Mouse (Mus musculus): Measurements from ENCODE around the gene Fanca. TPM values are rescaled to one million over a fixed set of nuclear protein-coding genes. Genes with fewer than 3 reads are reported as not detected.
A peak's percentile ranks its signal among the peaks of the same experiment; 100 is the strongest.
"Not testable (repeated sequence)": the region's sequence is repeated elsewhere in the genome, so short reads cannot be mapped to it uniquely, and the experiment has no call there.

The Fanca gene
- polyA plus RNA-seq, 1 experiment from 2014 or later, result 29.8 TPM

DNA sequence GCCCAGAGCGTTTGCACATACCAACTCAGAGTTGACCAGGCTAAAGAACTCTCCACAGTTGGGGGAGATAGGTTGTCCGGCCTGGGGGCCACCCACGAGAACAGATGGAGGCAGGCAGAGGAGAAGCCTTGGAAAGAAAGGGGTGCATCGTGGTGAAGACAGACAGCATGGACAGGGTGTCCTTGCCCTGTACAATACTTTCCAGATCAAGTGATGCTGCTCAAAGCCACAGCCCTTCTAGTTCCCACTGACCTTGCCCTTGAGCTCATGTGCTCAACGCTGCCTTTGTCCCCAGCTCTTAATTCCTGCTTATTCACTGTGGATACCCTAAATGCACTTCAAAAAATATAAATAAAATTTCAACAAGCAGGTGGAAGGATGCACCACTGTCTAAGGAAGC is 43.9 kb downstream of the Fanca start:
- DNase-seq (ENCODE audit: low spot score), result no peak

DNA sequence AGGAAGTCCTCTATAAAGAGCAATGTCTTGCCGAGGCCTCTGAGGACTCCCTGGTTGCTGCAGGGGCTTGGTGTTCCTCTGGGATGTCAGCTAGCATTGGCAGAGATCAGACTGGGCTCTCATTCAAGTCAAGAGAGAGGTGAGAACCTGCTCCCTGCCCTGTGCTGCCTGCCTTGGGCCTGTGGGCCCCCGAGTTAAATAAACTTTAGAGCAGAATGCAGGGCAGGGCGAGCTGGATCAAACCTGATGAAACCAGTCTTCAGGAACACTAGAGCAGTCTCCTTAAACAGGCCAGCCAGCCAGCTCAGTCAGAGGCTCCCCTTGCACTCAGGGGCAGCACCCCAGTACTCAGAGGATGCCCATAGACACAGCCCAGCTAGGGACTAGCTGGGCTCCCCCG is 46.5 kb downstream of the Fanca start:
- Histone ChIP-seq H3K4me3 (ENCODE audit: low read depth, low read length) (no peak overlapping the region), H3K9me3 (ENCODE audit: control insufficient read depth, low read length) (no peaks in the 10 kb centered on the region), H3K9ac (ENCODE audit: low read length) (no peak overlapping the region), H3K4me1 (replicated peaks; ENCODE audit: control insufficient read depth, insufficient read depth, low read length) (no peaks in the 10 kb centered on the region), H3K36me3 (ENCODE audit: control insufficient read depth, insufficient read depth, low read length) (peaks cover 47% of the 10 kb centered on the region), H3K4me2 (ENCODE audit: low read length) (no peak overlapping the region), H3K27me3 (replicated peaks; ENCODE audit: control insufficient read depth, insufficient read depth, low read length) (no peaks in the 10 kb centered on the region), H3K27ac (ENCODE audit: low read depth) (no peak overlapping the region)
- 69% methylated on average over 4 of the region's 4 CpGs for WGBS
- DNase-seq (ENCODE audit: low spot score), result no peak
- ATAC-seq (replicated peaks; ENCODE audit: low FRiP score, low TSS enrichment, low read depth), result no peak

More for the DNA sequence above, 43.9 kb downstream of the Fanca start:
- H3K27me3 ChIP-seq (replicated peaks; ENCODE audit: control insufficient read depth, insufficient read depth, low read length), result no peaks in the 10 kb centered on the region
- H3K9me3 ChIP-seq (ENCODE audit: control insufficient read depth, low read length), result no peaks in the 10 kb centered on the region
- ATAC-seq (replicated peaks; ENCODE audit: low FRiP score, low TSS enrichment, low read depth), result no peak
- H3K9ac ChIP-seq (ENCODE audit: low read length), result no peak overlapping the region
- H3K27ac ChIP-seq (ENCODE audit: low read depth), result no peak overlapping the region
- WGBS, result 76% methylated on average over 5 of the region's 5 CpGs
- no peaks in the 10 kb centered on the region for H3K4me1 ChIP-seq (replicated peaks; ENCODE audit: control insufficient read depth, insufficient read depth, low read length)
- H3K4me3 ChIP-seq (ENCODE audit: low read depth, low read length), result no peak overlapping the region
- H3K36me3 ChIP-seq (ENCODE audit: control insufficient read depth, insufficient read depth, low read length), result peaks cover 25% of the 10 kb centered on the region
- no peak overlapping the region for H3K4me2 ChIP-seq (ENCODE audit: low read length)

DNA sequence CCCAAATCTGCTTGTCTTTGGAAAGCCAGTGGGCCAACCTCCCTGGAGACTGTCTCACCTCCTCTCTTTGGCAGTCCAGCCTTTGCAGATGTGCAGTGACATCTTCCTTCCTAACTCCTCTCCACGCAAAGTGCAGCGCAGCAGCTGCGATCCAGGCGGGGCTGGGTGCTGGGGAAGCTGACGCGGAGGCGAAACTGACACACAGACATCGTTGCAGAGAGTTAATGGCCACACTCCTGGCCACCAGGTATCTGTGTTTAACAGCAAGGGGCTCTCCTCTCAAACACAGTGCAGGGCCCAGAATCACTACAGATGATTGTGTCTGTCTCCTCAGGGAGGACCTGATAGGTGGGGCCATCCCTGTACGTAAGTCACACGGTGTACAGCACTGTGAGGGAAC is 47.2 kb downstream of the Fanca start:
- ATAC-seq (replicated peaks; ENCODE audit: low FRiP score, low TSS enrichment, low read depth) (no peak), DNase-seq (ENCODE audit: low spot score) (no peak)
- Histone ChIP-seq H3K4me3 (ENCODE audit: low read depth, low read length) (no peak overlapping the region), H3K36me3 (ENCODE audit: control insufficient read depth, insufficient read depth, low read length) (peaks cover 52% of the 10 kb centered on the region), H3K27ac (ENCODE audit: low read depth) (no peak overlapping the region), H3K9ac (ENCODE audit: low read length) (no peak overlapping the region), H3K4me2 (ENCODE audit: low read length) (no peak overlapping the region), H3K4me1 (replicated peaks; ENCODE audit: control insufficient read depth, insufficient read depth, low read length) (no peaks in the 10 kb centered on the region), H3K9me3 (ENCODE audit: control insufficient read depth, low read length) (no peaks in the 10 kb centered on the region), H3K27me3 (replicated peaks; ENCODE audit: control insufficient read depth, insufficient read depth, low read length) (no peaks in the 10 kb centered on the region)
- WGBS, result 89% methylated on average over 10 of the region's 10 CpGs

DNA sequence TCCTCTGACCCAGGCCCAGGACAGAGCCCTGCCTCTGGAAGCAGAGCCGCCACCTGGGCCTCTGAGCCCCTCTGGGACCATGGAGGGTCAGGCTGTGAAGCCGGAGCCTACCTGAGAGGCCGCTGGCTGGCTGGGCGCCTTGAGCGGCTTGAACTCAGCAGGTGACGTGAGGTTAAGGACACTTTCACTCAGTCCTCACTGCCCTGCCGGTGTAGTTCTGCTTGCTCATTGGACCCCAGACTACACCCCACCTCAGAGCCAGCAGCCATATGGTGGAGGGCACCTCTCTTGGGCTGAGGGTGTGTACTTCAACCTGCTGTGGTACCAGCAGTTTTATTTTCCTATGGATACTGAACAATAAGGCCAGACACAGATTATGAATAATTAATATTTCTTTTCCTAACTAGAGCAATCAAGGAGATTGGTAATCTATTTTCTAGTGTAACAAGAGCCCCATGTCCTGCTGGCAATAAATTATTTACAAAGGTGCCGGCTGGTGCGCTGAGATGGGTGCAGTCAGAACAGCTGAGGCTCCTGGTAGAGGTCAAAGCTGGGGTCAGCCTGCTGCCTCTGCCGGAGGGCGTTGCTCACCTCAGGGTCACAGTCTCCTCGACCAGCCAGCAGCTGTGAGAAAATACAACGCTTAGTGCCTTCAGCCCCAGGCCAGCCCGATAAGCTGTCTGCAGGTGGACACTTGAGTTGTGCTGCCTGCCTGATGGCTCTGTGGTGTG is 50.3 kb downstream of the Fanca start:
- H3K36me3 ChIP-seq (ENCODE audit: control insufficient read depth, insufficient read depth, low read length), result peaks cover 77% of the 10 kb centered on the region
- DNase-seq (ENCODE audit: low spot score), result no peak
- H3K9ac ChIP-seq (ENCODE audit: low read length), result no peak overlapping the region
- ATAC-seq (replicated peaks; ENCODE audit: low FRiP score, low TSS enrichment, low read depth), result no peak
- H3K9me3 ChIP-seq (ENCODE audit: control insufficient read depth, low read length), result no peaks in the 10 kb centered on the region
- WGBS, result 70% methylated on average over 14 of the region's 14 CpGs
- no peak overlapping the region for H3K4me3 ChIP-seq (ENCODE audit: low read depth, low read length)
- H3K27me3 ChIP-seq (replicated peaks; ENCODE audit: control insufficient read depth, insufficient read depth, low read length), result no peaks in the 10 kb centered on the region
- no peaks in the 10 kb centered on the region for H3K4me1 ChIP-seq (replicated peaks; ENCODE audit: control insufficient read depth, insufficient read depth, low read length)
- H3K27ac ChIP-seq (ENCODE audit: low read depth), result no peak overlapping the region
- no peak overlapping the region for H3K4me2 ChIP-seq (ENCODE audit: low read length)

DNA sequence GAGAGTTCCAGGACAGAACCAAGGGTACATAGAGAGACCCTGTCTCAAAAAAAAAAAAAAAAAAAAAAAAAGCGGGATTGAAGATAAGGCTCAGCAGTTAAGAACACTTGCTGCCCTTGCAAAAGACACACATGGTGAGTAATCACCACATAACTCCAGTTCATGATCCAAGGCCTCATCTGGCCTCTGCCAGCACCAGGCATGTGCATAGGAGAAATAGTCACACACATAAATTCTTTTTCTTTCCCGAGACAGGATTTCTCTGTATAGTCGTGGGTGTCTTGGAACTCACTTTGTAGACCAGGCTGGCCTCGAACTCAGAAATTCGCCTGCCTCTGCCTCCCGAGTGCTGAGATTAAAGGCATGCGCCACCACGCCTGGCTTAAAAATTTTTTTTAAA is 60.8 kb downstream of the Fanca start:
- Histone ChIP-seq H3K36me3 (ENCODE audit: control insufficient read depth, insufficient read depth, low read length) (peaks cover 56% of the 10 kb centered on the region), H3K4me1 (replicated peaks; ENCODE audit: control insufficient read depth, insufficient read depth, low read length) (peaks cover 18% of the 10 kb centered on the region)
- not testable (repeated sequence) for DNase-seq (ENCODE audit: low spot score); H3K27me3 ChIP-seq (replicated peaks; ENCODE audit: control insufficient read depth, insufficient read depth, low read length); H3K27ac ChIP-seq (ENCODE audit: low read depth); H3K4me2 ChIP-seq (ENCODE audit: low read length); ATAC-seq (replicated peaks; ENCODE audit: low FRiP score, low TSS enrichment, low read depth); H3K9ac ChIP-seq (ENCODE audit: low read length); H3K4me3 ChIP-seq (ENCODE audit: low read depth, low read length); H3K9me3 ChIP-seq (ENCODE audit: control insufficient read depth, low read length)
- WGBS, result 89% methylated on average over 8 of the region's 8 CpGs

DNA sequence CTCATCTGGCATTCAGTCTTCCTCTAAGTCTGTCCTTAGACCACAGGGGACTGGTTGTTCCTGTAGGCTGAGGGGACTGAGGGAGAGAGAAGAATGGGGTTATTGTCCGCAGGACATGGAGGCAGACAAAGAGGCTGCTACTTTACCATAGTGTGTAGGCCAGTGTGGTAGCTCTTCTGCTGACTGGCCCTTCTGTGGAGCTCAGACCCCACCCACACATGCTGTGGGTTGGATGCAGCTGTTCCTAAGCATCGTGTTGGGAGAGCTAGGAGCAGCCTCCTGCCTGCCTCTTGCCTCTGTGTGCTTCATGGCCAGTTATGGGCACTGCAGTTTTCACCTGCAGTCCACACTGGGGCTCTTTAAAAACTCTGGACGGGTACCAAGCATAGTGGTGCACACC is 61.3 kb downstream of the Fanca start:
- Histone ChIP-seq H3K4me2 (ENCODE audit: low read length) (no peak overlapping the region), H3K27me3 (replicated peaks; ENCODE audit: control insufficient read depth, insufficient read depth, low read length) (no peaks in the 10 kb centered on the region), H3K9ac (ENCODE audit: low read length) (no peak overlapping the region), H3K4me1 (replicated peaks; ENCODE audit: control insufficient read depth, insufficient read depth, low read length) (peaks cover 21% of the 10 kb centered on the region), H3K36me3 (ENCODE audit: control insufficient read depth, insufficient read depth, low read length) (peaks cover 51% of the 10 kb centered on the region), H3K27ac (ENCODE audit: low read depth) (no peak overlapping the region), H3K9me3 (ENCODE audit: control insufficient read depth, low read length) (no peaks in the 10 kb centered on the region), H3K4me3 (ENCODE audit: low read depth, low read length) (no peak overlapping the region)
- DNase-seq (ENCODE audit: low spot score) (no peak), ATAC-seq (replicated peaks; ENCODE audit: low FRiP score, low TSS enrichment, low read depth) (no peak)
- WGBS, result 84% methylated on average over 3 of the region's 3 CpGs

DNA sequence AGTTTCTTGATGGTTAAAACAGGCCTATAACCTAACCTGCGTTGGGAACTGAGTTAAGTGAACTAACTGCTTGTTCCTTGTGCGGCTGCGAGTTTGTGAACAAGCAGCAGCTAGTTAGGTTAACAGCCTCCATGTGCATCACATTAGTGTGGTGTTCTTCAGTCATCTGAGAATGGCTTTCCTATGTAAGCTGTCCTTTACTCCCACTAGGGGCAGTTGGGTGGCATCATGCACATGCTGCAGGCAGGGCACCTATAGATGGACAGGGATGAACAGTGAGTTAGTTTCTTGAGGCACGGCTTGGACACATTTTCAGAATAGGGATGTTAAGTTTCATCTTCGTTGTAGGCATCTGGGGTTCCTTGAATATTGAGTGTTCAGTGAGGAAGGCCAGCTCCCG is 63.2 kb downstream of the Fanca start:
- no peaks in the 10 kb centered on the region for H3K27me3 ChIP-seq (replicated peaks; ENCODE audit: control insufficient read depth, insufficient read depth, low read length)
- peaks cover 54% of the 10 kb centered on the region for H3K36me3 ChIP-seq (ENCODE audit: control insufficient read depth, insufficient read depth, low read length)
- WGBS, result 61% methylated on average over 6 of the region's 6 CpGs

DNA sequence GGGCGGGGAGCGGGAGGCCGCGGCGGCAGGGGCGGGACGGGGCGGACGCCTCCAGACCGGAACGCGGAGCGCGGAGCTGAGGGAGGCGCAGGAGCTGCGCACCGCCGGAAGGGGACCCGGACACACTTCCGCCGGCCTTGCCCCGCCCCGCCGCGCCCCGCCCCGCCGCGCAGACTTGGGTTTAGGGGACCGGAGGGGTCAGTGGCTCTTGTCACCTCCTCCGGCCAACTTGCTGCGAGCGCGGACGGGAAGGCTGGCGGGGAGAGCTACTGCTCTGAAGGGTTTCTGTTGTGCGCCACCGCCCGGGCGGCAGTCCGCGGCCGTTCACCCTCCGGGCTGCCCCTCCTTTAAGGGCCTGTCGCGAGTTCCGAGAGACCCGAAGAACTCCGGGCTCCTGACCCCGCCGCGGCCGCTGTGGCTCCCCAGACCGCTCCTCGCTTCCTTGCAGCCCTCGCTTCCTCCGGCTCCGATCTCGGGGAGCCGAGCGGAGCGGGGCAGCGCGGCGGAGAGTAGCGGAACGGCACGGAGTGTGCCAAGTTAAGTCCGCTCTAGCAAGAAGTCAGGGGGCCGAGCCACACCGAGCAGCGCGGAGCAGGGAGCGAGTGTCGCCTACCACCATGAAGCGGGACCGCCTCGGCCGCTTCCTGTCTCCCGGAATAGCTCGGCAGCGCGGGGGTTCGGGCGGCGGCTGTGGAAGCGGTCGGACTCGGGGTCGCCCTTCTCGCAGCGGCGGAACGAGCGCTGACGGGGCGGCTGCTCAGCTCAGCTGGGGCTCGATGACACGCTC is 64.1 kb downstream of the Fanca start, which contains the start of the genes Zfp276 and Vps9d1:
Gene Zfp276, plus strand, starts transcription at position 97 of the 787 bp plus-strand sequence.
Gene Vps9d1, minus strand, starts transcription at position 250 of the 787 bp plus-strand sequence.
- H3K4me2 ChIP-seq (ENCODE audit: low read length), result peak within 1 kb of the TSS; percentile 95
- ATAC-seq (replicated peaks; ENCODE audit: low FRiP score, low TSS enrichment, low read depth) (peak; percentile 94), DNase-seq (ENCODE audit: low spot score) (peak; percentile 93)
- peaks cover 54% of the 10 kb centered on the region for H3K36me3 ChIP-seq (ENCODE audit: control insufficient read depth, insufficient read depth, low read length)
- H3K4me3 ChIP-seq (ENCODE audit: low read depth, low read length), result peak within 1 kb of the TSS; percentile 98
- peak within 1 kb of the TSS; percentile 82 for H3K9ac ChIP-seq (ENCODE audit: low read length)
- no peaks in the 10 kb centered on the region for H3K9me3 ChIP-seq (ENCODE audit: control insufficient read depth, low read length)
- peaks cover 21% of the 10 kb centered on the region for H3K4me1 ChIP-seq (replicated peaks; ENCODE audit: control insufficient read depth, insufficient read depth, low read length)
- peak within 1 kb of the TSS; percentile 71 for H3K27ac ChIP-seq (ENCODE audit: low read depth)
- WGBS, result under 1% methylated on average over 87 of the region's 99 CpGs
- H3K27me3 ChIP-seq (replicated peaks; ENCODE audit: control insufficient read depth, insufficient read depth, low read length), result no peaks in the 10 kb centered on the region

More for the DNA sequence above, 63.2 kb downstream of the Fanca start:
- ATAC-seq (replicated peaks; ENCODE audit: low FRiP score, low TSS enrichment, low read depth) (no peak), DNase-seq (ENCODE audit: low spot score) (no peak)
- Histone ChIP-seq H3K9ac (ENCODE audit: low read length) (peak overlapping the region; percentile 82), H3K4me1 (replicated peaks; ENCODE audit: control insufficient read depth, insufficient read depth, low read length) (peaks cover 21% of the 10 kb centered on the region), H3K4me2 (ENCODE audit: low read length) (peak overlapping the region; percentile 95), H3K4me3 (ENCODE audit: low read depth, low read length) (peak overlapping the region; percentile 98), H3K9me3 (ENCODE audit: control insufficient read depth, low read length) (no peaks in the 10 kb centered on the region), H3K27ac (ENCODE audit: low read depth) (no peak overlapping the region)

Measured in intestine, embryonic 14.5 days (tissue).